Mouse (Mus musculus): ENCODE results near the gene Zfp36l2.
"Not testable (repeated sequence)": the region's sequence is repeated elsewhere in the genome, so short reads cannot be mapped to it uniquely, and the experiment has no call there.

The Zfp36l2 gene

GRCm38 (mm10) chr17:84187727-84188373, at the start of gene Zfp36l2:
Zfp36l2 (minus strand) TSS chr17:84187947.
- peak; percentile 84 to 91 for DNase-seq (ENCODE audit: low read depth in 1 of 2, low spot score in 2 of 2)

- DNase-seq (ENCODE audit: low read depth in 1 of 2, low spot score in 2 of 2) = no peak
Measured at GRCm38 (mm10) chr17:84236781-84237557, 49.2 kb upstream of the Zfp36l2 start.

GRCm38 (mm10) chr17:84235399-84235928, 47.7 kb upstream of the Zfp36l2 start:
- peak in 1 of 2 experiments; percentile 35 for DNase-seq (ENCODE audit: low read depth in 1 of 2, low spot score in 2 of 2)

- DNase-seq (ENCODE audit: low read depth in 1 of 2, low spot score in 2 of 2) = not testable (repeated sequence)
Measured at GRCm38 (mm10) chr17:84234785-84235184, 47.0 kb upstream of the Zfp36l2 start.

GRCm38 (mm10) chr17:84233758-84234157, 46.0 kb upstream of the Zfp36l2 start:
- DNase-seq (ENCODE audit: low read depth in 1 of 2, low spot score in 2 of 2) = no peak

GRCm38 (mm10) chr17:84231361-84231760, 43.6 kb upstream of the Zfp36l2 start:
- DNase-seq (ENCODE audit: low read depth in 1 of 2, low spot score in 2 of 2) = no peak

- no peak for DNase-seq (ENCODE audit: low read depth in 1 of 2, low spot score in 2 of 2)
Measured at GRCm38 (mm10) chr17:84228223-84228622, 40.5 kb upstream of the Zfp36l2 start.

- DNase-seq (ENCODE audit: low read depth in 1 of 2, low spot score in 2 of 2) = no peak
Measured at GRCm38 (mm10) chr17:84226681-84227080, 38.9 kb upstream of the Zfp36l2 start.

- no peak for DNase-seq (ENCODE audit: low read depth in 1 of 2, low spot score in 2 of 2)
Measured at GRCm38 (mm10) chr17:84226231-84226630, 38.5 kb upstream of the Zfp36l2 start.

- DNase-seq (ENCODE audit: low read depth in 1 of 2, low spot score in 2 of 2) = no peak
Measured at GRCm38 (mm10) chr17:84224217-84224887, 36.6 kb upstream of the Zfp36l2 start.

GRCm38 (mm10) chr17:84218841-84219240, 31.1 kb upstream of the Zfp36l2 start:
- not testable (repeated sequence) for DNase-seq (ENCODE audit: low read depth in 1 of 2, low spot score in 2 of 2)

GRCm38 (mm10) chr17:84217696-84218095, 29.9 kb upstream of the Zfp36l2 start:
- DNase-seq (ENCODE audit: low read depth in 1 of 2, low spot score in 2 of 2) = no peak

- no peak for DNase-seq (ENCODE audit: low read depth in 1 of 2, low spot score in 2 of 2)
Measured at GRCm38 (mm10) chr17:84215264-84215960, 27.7 kb upstream of the Zfp36l2 start.

- no peak for DNase-seq (ENCODE audit: low read depth in 1 of 2, low spot score in 2 of 2)
Measured at GRCm38 (mm10) chr17:84213464-84213863, 25.7 kb upstream of the Zfp36l2 start.

- DNase-seq (ENCODE audit: low read depth in 1 of 2, low spot score in 2 of 2) = no peak
Measured at GRCm38 (mm10) chr17:84207611-84208010, 19.9 kb upstream of the Zfp36l2 start.

- DNase-seq (ENCODE audit: low read depth in 1 of 2, low spot score in 2 of 2) = no peak
Measured at GRCm38 (mm10) chr17:84206239-84206638, 18.5 kb upstream of the Zfp36l2 start.

GRCm38 (mm10) chr17:84204962-84205361, 17.2 kb upstream of the Zfp36l2 start:
- DNase-seq (ENCODE audit: low read depth in 1 of 2, low spot score in 2 of 2) = no peak

GRCm38 (mm10) chr17:84203340-84203739, 15.6 kb upstream of the Zfp36l2 start:
- no peak for DNase-seq (ENCODE audit: low read depth in 1 of 2, low spot score in 2 of 2)

GRCm38 (mm10) chr17:84201183-84201582, 13.4 kb upstream of the Zfp36l2 start:
- DNase-seq (ENCODE audit: low read depth in 1 of 2, low spot score in 2 of 2) = no peak

GRCm38 (mm10) chr17:84197912-84198344, 10.2 kb upstream of the Zfp36l2 start:
- no peak for DNase-seq (ENCODE audit: low read depth in 1 of 2, low spot score in 2 of 2)

GRCm38 (mm10) chr17:84196329-84196728, 8.6 kb upstream of the Zfp36l2 start:
- no peak for DNase-seq (ENCODE audit: low read depth in 1 of 2, low spot score in 2 of 2)

Data from monocyte, adult 2 months (primary cell).